Mouse (Mus musculus) heart, embryonic 15.5 days (tissue): ENCODE data around the gene Rab40c. TPM values are rescaled to one million over a fixed set of nuclear protein-coding genes. Genes with fewer than 3 reads are reported as not detected.

Experiments used
- ATAC-seq: fragments of 200-750 bp; cut with Nextera tagmentation; replicated peaks from 2 replicates; pipeline ENCODE4 v1.8.0; 2017; ENCODE audit warnings: low read depth, moderate TSS enrichment; ENCODE audit not compliant: insufficient number of reproducible peaks, insufficient read depth, low FRiP score
- H3K27ac ChIP-seq: fragments of 300-500 bp; sonication (generic); 2 replicates; pipeline ENCODE4 v1.5.1; 2015; ENCODE audit warnings: mild to moderate bottlenecking, inconsistent platforms
- H3K27me3 ChIP-seq: fragments of 300-500 bp; sonication (generic); 2 replicates; pipeline ENCODE4 v1.6.1; 2015; ENCODE audit warnings: inconsistent platforms
- H3K36me3 ChIP-seq: fragments of 300-500 bp; sonication (generic); 2 replicates; pipeline ENCODE4 v1.6.1; 2015; ENCODE audit warnings: mild to moderate bottlenecking, inconsistent platforms
- H3K4me1 ChIP-seq: fragments of 300-500 bp; sonication (generic); replicated peaks from 2 replicates; pipeline ENCODE4 v1.6.1; 2015; ENCODE audit warnings: inconsistent platforms
- H3K4me2 ChIP-seq: fragments of 300-500 bp; sonication (generic); 2 replicates; pipeline ENCODE4 v1.6.1; 2015; ENCODE audit warnings: inconsistent platforms, mild to moderate bottlenecking, moderate library complexity
- H3K4me3 ChIP-seq: fragments of 300-500 bp; sonication (generic); 2 replicates; pipeline ENCODE4 v1.5.1; 2015; ENCODE audit warnings: mild to moderate bottlenecking, inconsistent platforms
- H3K9ac ChIP-seq: fragments of 300-500 bp; sonication (generic); 2 replicates; pipeline ENCODE4 v1.6.1; 2015; ENCODE audit warnings: mild to moderate bottlenecking, inconsistent platforms
- H3K9me3 ChIP-seq: fragments of 300-500 bp; sonication (generic); replicated peaks from 2 replicates; pipeline ENCODE4 v1.6.1; 2016; ENCODE audit warnings: inconsistent platforms
- WGBS: fragments of 180-500 bp; shearing (Covaris S2); methylation state at CpG from one replicate; pipeline ENCODE4 v1.1.7; 2015; ENCODE audit warnings: mixed read lengths; 5-methylcytosine and 5-hydroxymethylcytosine counted together
- polyA plus RNA-seq: library from polyadenylated mRNA; unstranded; fragments of >200 nt; fragmentation: Nextera tagmentation; extraction: Ambion mirVana; gene quantifications from 2 replicates; pipeline ENCODE4 v1.2.1, GENCODE M21; 2015

The Rab40c gene
- polyA plus RNA-seq, 1 experiment from 2014 or later = 12.1 TPM

DNA sequence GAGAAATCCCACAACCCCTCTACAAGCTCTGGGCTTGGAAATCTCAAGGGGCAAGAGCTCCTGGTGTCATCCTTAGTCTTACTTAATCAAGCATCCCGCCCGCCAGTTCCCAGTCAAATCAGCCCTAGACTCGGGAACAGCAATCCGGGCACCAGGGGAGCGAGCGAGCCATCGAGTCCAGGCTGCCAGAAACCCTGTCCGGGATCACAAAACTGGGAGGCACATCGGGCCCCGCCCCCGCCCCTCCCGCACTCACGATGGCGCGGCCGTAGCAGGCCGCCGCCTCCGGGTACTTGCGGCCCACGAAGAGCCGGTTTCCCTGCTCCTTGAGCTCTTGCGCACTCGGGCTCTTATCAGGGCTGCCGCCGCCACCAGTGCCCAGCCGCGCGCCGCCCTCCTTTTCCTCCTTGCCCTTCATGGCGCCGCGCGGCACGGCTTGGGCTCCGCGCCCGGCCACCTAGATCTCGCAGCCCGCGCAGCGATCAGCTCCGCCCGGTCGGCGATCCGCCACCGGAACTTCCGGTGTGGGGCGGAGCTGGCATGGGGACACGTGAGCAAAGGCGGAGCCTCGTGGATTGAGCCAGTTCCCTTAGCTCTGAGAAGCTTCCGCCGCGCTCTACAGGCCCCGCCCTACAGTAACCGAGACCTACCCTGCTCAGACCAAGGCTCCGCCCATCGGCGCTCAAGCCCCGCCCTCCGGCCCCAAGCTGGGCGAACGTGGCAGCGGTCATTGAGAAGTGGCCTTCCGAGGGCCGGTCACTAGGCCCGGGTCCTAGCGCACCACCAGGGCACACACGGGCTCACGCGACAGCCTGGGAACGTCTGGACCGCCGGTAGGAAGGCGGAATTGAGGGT lies 86.9 kb downstream of the Rab40c start:
- Histone ChIP-seq H3K9ac (peak overlapping the region; percentile 86), H3K9me3 (no peaks in the 10 kb centered on the region), H3K36me3 (peaks cover 20% of the 10 kb centered on the region), H3K4me3 (peak overlapping the region; percentile 82), H3K27ac (peak overlapping the region; percentile 99), H3K27me3 (no peaks in the 10 kb centered on the region), H3K4me1 (peaks cover 76% of the 10 kb centered on the region), H3K4me2 (peak overlapping the region; percentile 91)
- under 1% methylated on average over 72 of the region's 77 CpGs for WGBS
- ATAC-seq = peak; percentile 92

Other genes with a start within 250 kb of the Rab40c start
- 1.0 and 2.0 TPM in 2 replicates for gene Gng13, start 202.6 kb downstream of the Rab40c start, polyA plus RNA-seq
- 11.8 and 17.7 TPM in 2 replicates for gene Chtf18, start 192.3 kb downstream of the Rab40c start, polyA plus RNA-seq
- gene Rpusd1, start 192.1 kb downstream of the Rab40c start, polyA plus RNA-seq = 10.7 and 15.3 TPM in 2 replicates
- gene Mslnl, start 183.7 kb downstream of the Rab40c start, polyA plus RNA-seq = 0.13 TPM in 1 of 2 replicates, not detected in the other
- gene Msln, start 165.3 kb downstream of the Rab40c start, polyA plus RNA-seq = 38.7 and 42.7 TPM in 2 replicates
- gene Narfl, start 146.0 kb downstream of the Rab40c start, polyA plus RNA-seq = 31.5 and 32.4 TPM in 2 replicates
- gene Haghl, start 134.1 kb downstream of the Rab40c start, polyA plus RNA-seq = 44.7 and 57.1 TPM in 2 replicates
- 0.13 and 0.23 TPM in 2 replicates for gene Ccdc78, start 133.1 kb downstream of the Rab40c start, polyA plus RNA-seq
- gene Fam173a, start 126.8 kb downstream of the Rab40c start, polyA plus RNA-seq = 56.8 and 70.2 TPM in 2 replicates
- gene AC134908.4, start 124.1 kb downstream of the Rab40c start, polyA plus RNA-seq = 0.50 TPM in 1 of 2 replicates, not detected in the other
- 21.2 and 29.2 TPM in 2 replicates for gene Metrn, start 122.6 kb downstream of the Rab40c start, polyA plus RNA-seq
- gene Fbxl16, start 110.6 kb downstream of the Rab40c start, polyA plus RNA-seq = 0.78 and 1.2 TPM in 2 replicates
- gene Wdr24, start 96.1 kb downstream of the Rab40c start, polyA plus RNA-seq = 12.7 and 19.8 TPM in 2 replicates
- 30.9 and 36.6 TPM in 2 replicates for gene Jmjd8, start 90.9 kb downstream of the Rab40c start, polyA plus RNA-seq
- 251 and 301 TPM in 2 replicates for gene Stub1, start 86.3 kb downstream of the Rab40c start, polyA plus RNA-seq
- 1.4 and 1.7 TPM in 2 replicates for gene Rhbdl1, start 82.4 kb downstream of the Rab40c start, polyA plus RNA-seq
- gene Gm20683, start 78.0 kb downstream of the Rab40c start, polyA plus RNA-seq = 1.7 and 3.0 TPM in 2 replicates
- gene Rhot2, start 74.9 kb downstream of the Rab40c start, polyA plus RNA-seq = 24.2 and 26.1 TPM in 2 replicates
- gene Wdr90, start 58.2 kb downstream of the Rab40c start, polyA plus RNA-seq = 12.1 and 18.5 TPM in 2 replicates
- gene Mcrip2, start 51.0 kb downstream of the Rab40c start, polyA plus RNA-seq = 176 and 203 TPM in 2 replicates
- gene Mettl26, start 44.7 kb downstream of the Rab40c start, polyA plus RNA-seq = 29.3 and 35.1 TPM in 2 replicates
- gene Wfikkn1, start 38.9 kb downstream of the Rab40c start, polyA plus RNA-seq = 0.24 and 0.28 TPM in 2 replicates
- 52.9 and 63.0 TPM in 2 replicates for gene Pigq, start 25.2 kb upstream of the Rab40c start, polyA plus RNA-seq
- 0.08 and 0.16 TPM in 2 replicates for gene Nhlrc4, start 25.2 kb upstream of the Rab40c start, polyA plus RNA-seq
- 0.05 TPM in 1 of 2 replicates, not detected in the other for gene A930017K11Rik, start 32.8 kb upstream of the Rab40c start, polyA plus RNA-seq
- 9.3 and 13.5 TPM in 2 replicates for gene Capn15, start 66.1 kb upstream of the Rab40c start, polyA plus RNA-seq
- 10.2 and 12.8 TPM in 2 replicates for gene Rab11fip3, start 149.8 kb upstream of the Rab40c start, polyA plus RNA-seq
- 36.0 and 36.9 TPM in 2 replicates for gene Decr2, start 170.6 kb upstream of the Rab40c start, polyA plus RNA-seq
- 48.8 and 61.8 TPM in 2 replicates for gene Nme4, start 175.9 kb upstream of the Rab40c start, polyA plus RNA-seq
- gene Tmem8, start 193.6 kb upstream of the Rab40c start, polyA plus RNA-seq = 0.77 and 1.3 TPM in 2 replicates
- gene Mrpl28, start 203.8 kb upstream of the Rab40c start, polyA plus RNA-seq = 195 and 202 TPM in 2 replicates
- 8.8 and 12.5 TPM in 2 replicates for gene Axin1, start 219.0 kb upstream of the Rab40c start, polyA plus RNA-seq